Mouse (Mus musculus): ENCODE data around the gene Baiap2. TPM values are rescaled to one million over a fixed set of nuclear protein-coding genes. Genes with fewer than 3 reads are reported as not detected.
A peak's percentile ranks its signal among the peaks of the same experiment; 100 is the strongest.

Baiap2 gene
- polyA plus RNA-seq, 1 experiment from 2014 or later: 36.5 TPM

- 90% methylated on average over 21 of the region's 21 CpGs for WGBS
- Histone ChIP-seq H3K27ac (ENCODE audit: low read length) (no peak overlapping the region; the same call in 1 of the 2 replicates), H3K4me2 (ENCODE audit: low read length) (no peak overlapping the region), H3K4me1 (replicated peaks; ENCODE audit: control insufficient read depth, insufficient read depth, low read length) (peaks cover 30% of the 10 kb centered on the region), H3K9me3 (ENCODE audit: control insufficient read depth, low read length) (no peaks in the 10 kb centered on the region), H3K36me3 (ENCODE audit: control insufficient read depth, insufficient read depth) (peaks cover 9% of the 10 kb centered on the region), H3K4me3 (replicated peaks; ENCODE audit: low read length) (no peak overlapping the region), H3K27me3 (replicated peaks; ENCODE audit: control insufficient read depth, insufficient read depth, low read length) (no peaks in the 10 kb centered on the region), H3K9ac (replicated peaks; ENCODE audit: low read depth, low read length) (no peak overlapping the region)
- ATAC-seq: no peak
Measured at GRCm38 (mm10) chr11:119916834-119917469, 25.6 kb upstream of the Baiap2 start.

- no peak overlapping the region for H3K9ac ChIP-seq (replicated peaks; ENCODE audit: low read depth, low read length)
- H3K36me3 ChIP-seq (ENCODE audit: control insufficient read depth, insufficient read depth): peaks cover 9% of the 10 kb centered on the region
- no peak overlapping the region for H3K4me2 ChIP-seq (ENCODE audit: low read length)
- H3K9me3 ChIP-seq (ENCODE audit: control insufficient read depth, low read length): no peaks in the 10 kb centered on the region
- WGBS: 87% methylated on average over 7 of the region's 7 CpGs
- H3K27ac ChIP-seq (ENCODE audit: low read length): no peak overlapping the region
- peaks cover 21% of the 10 kb centered on the region for H3K4me1 ChIP-seq (replicated peaks; ENCODE audit: control insufficient read depth, insufficient read depth, low read length)
- no peak for ATAC-seq
- no peaks in the 10 kb centered on the region for H3K27me3 ChIP-seq (replicated peaks; ENCODE audit: control insufficient read depth, insufficient read depth, low read length)
- no peak overlapping the region for H3K4me3 ChIP-seq (replicated peaks; ENCODE audit: low read length)
Measured at GRCm38 (mm10) chr11:119918521-119918920, 24.0 kb upstream of the Baiap2 start.

DNA sequence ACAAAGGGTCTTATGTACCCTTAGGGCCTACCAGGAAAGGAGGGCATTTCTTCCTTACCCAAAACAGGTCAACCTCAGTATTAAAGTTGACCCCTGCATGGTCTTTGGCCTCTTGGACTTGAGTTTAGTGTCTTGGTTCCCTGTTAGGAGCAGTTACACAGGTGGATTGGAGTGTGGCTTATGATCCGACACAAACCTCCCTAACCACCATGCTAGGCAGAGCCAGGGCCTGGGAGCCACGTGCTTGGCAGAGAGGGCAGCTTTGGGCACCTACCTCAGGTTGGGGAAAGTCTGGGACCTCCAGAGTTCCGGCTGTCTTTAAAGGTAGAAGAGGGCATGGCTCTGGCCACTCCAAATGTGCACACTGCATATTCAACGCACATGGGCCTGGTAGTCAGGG is 23.1 kb upstream of the Baiap2 start:
- Histone ChIP-seq H3K9ac (replicated peaks; ENCODE audit: low read depth, low read length) (no peak overlapping the region), H3K4me1 (replicated peaks; ENCODE audit: control insufficient read depth, insufficient read depth, low read length) (peaks cover 17% of the 10 kb centered on the region), H3K27ac (ENCODE audit: low read length) (no peak overlapping the region), H3K4me3 (replicated peaks; ENCODE audit: low read length) (no peak overlapping the region), H3K36me3 (ENCODE audit: control insufficient read depth, insufficient read depth) (peaks cover 9% of the 10 kb centered on the region), H3K9me3 (ENCODE audit: control insufficient read depth, low read length) (no peaks in the 10 kb centered on the region), H3K27me3 (replicated peaks; ENCODE audit: control insufficient read depth, insufficient read depth, low read length) (no peaks in the 10 kb centered on the region), H3K4me2 (ENCODE audit: low read length) (no peak overlapping the region)
- WGBS: 94% methylated on average over 4 of the region's 4 CpGs
- no peak for ATAC-seq

- 0 out of 2 replicates have a peak, but pooled peaks have one; percentile 24 for ATAC-seq
- WGBS: 65% methylated on average over 8 of the region's 8 CpGs
- peaks cover 9% of the 10 kb centered on the region for H3K36me3 ChIP-seq (ENCODE audit: control insufficient read depth, insufficient read depth)
Measured at GRCm38 (mm10) chr11:119919897-119920296, 22.7 kb upstream of the Baiap2 start.

DNA sequence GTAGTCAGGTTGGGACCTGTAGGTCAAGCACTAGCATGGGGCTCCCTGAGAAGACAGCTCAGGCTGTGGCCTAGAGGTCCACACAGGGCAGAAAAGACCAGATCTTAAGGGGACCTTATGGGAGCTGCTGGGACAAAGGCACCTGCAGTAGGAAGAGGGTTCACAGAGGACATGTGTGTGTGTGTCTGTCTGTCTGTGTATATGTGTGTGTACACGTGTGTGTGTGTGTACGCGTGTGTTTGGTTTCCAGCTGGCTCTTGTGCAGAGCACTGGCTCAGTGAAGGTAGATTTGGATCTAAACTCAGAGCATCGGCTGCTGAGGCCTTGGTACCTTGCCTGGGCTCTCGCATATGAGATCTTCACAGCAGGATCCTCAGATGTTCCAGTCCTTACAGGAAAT is 21.9 kb upstream of the Baiap2 start:
- Histone ChIP-seq H3K36me3 (ENCODE audit: control insufficient read depth, insufficient read depth) (peaks cover 9% of the 10 kb centered on the region), H3K4me1 (replicated peaks; ENCODE audit: control insufficient read depth, insufficient read depth, low read length) (peaks cover 5% of the 10 kb centered on the region; the same call in 1 of the 2 replicates), H3K4me2 (ENCODE audit: low read length) (no peak overlapping the region), H3K4me3 (replicated peaks; ENCODE audit: low read length) (no peak overlapping the region), H3K27me3 (replicated peaks; ENCODE audit: control insufficient read depth, insufficient read depth, low read length) (no peaks in the 10 kb centered on the region), H3K27ac (ENCODE audit: low read length) (no peak overlapping the region), H3K9me3 (ENCODE audit: control insufficient read depth, low read length) (no peaks in the 10 kb centered on the region), H3K9ac (replicated peaks; ENCODE audit: low read depth, low read length) (no peak overlapping the region)
- ATAC-seq: no peak
- 88% methylated on average over 5 of the region's 5 CpGs for WGBS

More at GRCm38 (mm10) chr11:119919897-119920296, 22.7 kb upstream of the Baiap2 start:
- H3K27me3 ChIP-seq (replicated peaks; ENCODE audit: control insufficient read depth, insufficient read depth, low read length): no peaks in the 10 kb centered on the region
- peaks cover 12% of the 10 kb centered on the region for H3K4me1 ChIP-seq (replicated peaks; ENCODE audit: control insufficient read depth, insufficient read depth, low read length)
- H3K4me2 ChIP-seq (ENCODE audit: low read length): no peak overlapping the region
- H3K9ac ChIP-seq (replicated peaks; ENCODE audit: low read depth, low read length): no peak overlapping the region
- no peaks in the 10 kb centered on the region for H3K9me3 ChIP-seq (ENCODE audit: control insufficient read depth, low read length)
- no peak overlapping the region for H3K4me3 ChIP-seq (replicated peaks; ENCODE audit: low read length)
- H3K27ac ChIP-seq (ENCODE audit: low read length): no peak overlapping the region

GRCm38 (mm10) chr11:119925176-119925575 is 17.4 kb upstream of the Baiap2 start:
- H3K4me1 ChIP-seq (replicated peaks; ENCODE audit: control insufficient read depth, insufficient read depth, low read length): no peaks in the 10 kb centered on the region
- no peak overlapping the region for H3K9ac ChIP-seq (replicated peaks; ENCODE audit: low read depth, low read length)
- H3K9me3 ChIP-seq (ENCODE audit: control insufficient read depth, low read length): no peaks in the 10 kb centered on the region
- H3K36me3 ChIP-seq (ENCODE audit: control insufficient read depth, insufficient read depth): no peaks in the 10 kb centered on the region
- no peak overlapping the region for H3K4me2 ChIP-seq (ENCODE audit: low read length)
- H3K27ac ChIP-seq (ENCODE audit: low read length): no peak overlapping the region
- 83% methylated on average over 5 of the region's 5 CpGs for WGBS
- H3K27me3 ChIP-seq (replicated peaks; ENCODE audit: control insufficient read depth, insufficient read depth, low read length): no peaks in the 10 kb centered on the region
- no peak overlapping the region for H3K4me3 ChIP-seq (replicated peaks; ENCODE audit: low read length)
- no peak for ATAC-seq

GRCm38 (mm10) chr11:119926762-119927161 is 15.8 kb upstream of the Baiap2 start:
- no peak overlapping the region for H3K4me3 ChIP-seq (replicated peaks; ENCODE audit: low read length)
- H3K27me3 ChIP-seq (replicated peaks; ENCODE audit: control insufficient read depth, insufficient read depth, low read length): no peaks in the 10 kb centered on the region
- H3K27ac ChIP-seq (ENCODE audit: low read length): no peak overlapping the region
- no peak overlapping the region for H3K4me2 ChIP-seq (ENCODE audit: low read length)
- H3K4me1 ChIP-seq (replicated peaks; ENCODE audit: control insufficient read depth, insufficient read depth, low read length): no peaks in the 10 kb centered on the region
- no peaks in the 10 kb centered on the region for H3K36me3 ChIP-seq (ENCODE audit: control insufficient read depth, insufficient read depth)
- no peak for ATAC-seq
- H3K9ac ChIP-seq (replicated peaks; ENCODE audit: low read depth, low read length): no peak overlapping the region
- 87% methylated on average over 5 of the region's 5 CpGs for WGBS
- H3K9me3 ChIP-seq (ENCODE audit: control insufficient read depth, low read length): 0 out of 2 replicates have a peak, but pooled peaks cover 2% of the 10 kb centered on the region

- Histone ChIP-seq H3K4me3 (replicated peaks; ENCODE audit: low read length) (no peak overlapping the region), H3K4me2 (ENCODE audit: low read length) (no peak overlapping the region)
Measured at GRCm38 (mm10) chr11:119928023-119928681, 14.4 kb upstream of the Baiap2 start.

GRCm38 (mm10) chr11:119929603-119930265 is 12.8 kb upstream of the Baiap2 start:
- peaks cover 5% of the 10 kb centered on the region; the same call in 1 of the 2 replicates for H3K4me1 ChIP-seq (replicated peaks; ENCODE audit: control insufficient read depth, insufficient read depth, low read length)
- ATAC-seq: no peak
- 74% methylated on average over 6 of the region's 6 CpGs for WGBS
- no peaks in the 10 kb centered on the region for H3K27me3 ChIP-seq (replicated peaks; ENCODE audit: control insufficient read depth, insufficient read depth, low read length)
- 0 out of 2 replicates have a peak, but pooled peaks cover 2% of the 10 kb centered on the region for H3K9me3 ChIP-seq (ENCODE audit: control insufficient read depth, low read length)
- no peaks in the 10 kb centered on the region for H3K36me3 ChIP-seq (ENCODE audit: control insufficient read depth, insufficient read depth)
- H3K4me3 ChIP-seq (replicated peaks; ENCODE audit: low read length): no peak overlapping the region
- no peak overlapping the region for H3K9ac ChIP-seq (replicated peaks; ENCODE audit: low read depth, low read length)
- H3K27ac ChIP-seq (ENCODE audit: low read length): no peak overlapping the region
- no peak overlapping the region for H3K4me2 ChIP-seq (ENCODE audit: low read length)

More at GRCm38 (mm10) chr11:119928023-119928681, 14.4 kb upstream of the Baiap2 start:
- Histone ChIP-seq H3K4me1 (replicated peaks; ENCODE audit: control insufficient read depth, insufficient read depth, low read length) (no peaks in the 10 kb centered on the region), H3K27me3 (replicated peaks; ENCODE audit: control insufficient read depth, insufficient read depth, low read length) (no peaks in the 10 kb centered on the region), H3K27ac (ENCODE audit: low read length) (no peak overlapping the region), H3K36me3 (ENCODE audit: control insufficient read depth, insufficient read depth) (no peaks in the 10 kb centered on the region), H3K9me3 (ENCODE audit: control insufficient read depth, low read length) (0 out of 2 replicates have a peak, but pooled peaks cover 2% of the 10 kb centered on the region), H3K9ac (replicated peaks; ENCODE audit: low read depth, low read length) (no peak overlapping the region)
- 73% methylated on average over 16 of the region's 16 CpGs for WGBS
- ATAC-seq: no peak
